Mouse (Mus musculus) forebrain, embryonic 14.5 days (tissue): ENCODE measurements at regions not wholly inside any gene's neighbourhood (a gene's known extent, or its start where the extent isn't known, plus 50 kb on each side); places are given as distances from the start of the nearest gene placed in this dataset.

Source experiments
- ATAC-seq: fragments of 200-750 bp; cut with Nextera tagmentation; 2 replicates; pipeline ENCODE4 v1.8.0; 2017; ENCODE audit warnings: mild to moderate bottlenecking, moderate library complexity
- DNase-seq: peaks from one replicate; pipeline ENCODE4 v3.0.0-alpha.2; 2015; ENCODE audit warnings: low spot score
- H3K27ac ChIP-seq: fragments of 300-500 bp; sonication (generic); 2 replicates; pipeline ENCODE4 v1.5.1; 2014; ENCODE audit warnings: low read depth, mild to moderate bottlenecking, control low read depth, low read length, moderate library complexity
- H3K27me3 ChIP-seq: fragments of 300-500 bp; sonication (generic); replicated peaks from 2 replicates; pipeline ENCODE4 v1.6.1; 2014; ENCODE audit warnings: low read length, control low read depth, mixed read lengths; ENCODE audit not compliant: control insufficient read depth, insufficient read depth
- H3K36me3 ChIP-seq: fragments of 300-500 bp; sonication (generic); 2 replicates; pipeline ENCODE4 v1.6.1; 2014; ENCODE audit warnings: low read length, control low read depth; ENCODE audit not compliant: control insufficient read depth, insufficient read depth
- H3K4me1 ChIP-seq: fragments of 300-500 bp; sonication (generic); 2 replicates; pipeline ENCODE4 v1.6.1; 2014; ENCODE audit warnings: antibody characterized with exemption, low read length, control low read depth; ENCODE audit not compliant: control insufficient read depth, insufficient read depth
- H3K4me2 ChIP-seq: fragments of 300-500 bp; sonication (generic); 2 replicates; pipeline ENCODE4 v1.6.1; 2014; ENCODE audit warnings: mild to moderate bottlenecking, control low read depth, low read length
- H3K4me3 ChIP-seq: fragments of 300-500 bp; sonication (generic); 2 replicates; pipeline ENCODE4 v1.5.1; 2014; ENCODE audit warnings: low read depth, low read length, control low read depth
- H3K9ac ChIP-seq: fragments of 300-500 bp; sonication (generic); 2 replicates; pipeline ENCODE4 v1.6.1; 2014; ENCODE audit warnings: mild to moderate bottlenecking, low read length, control low read depth, moderate library complexity
- H3K9me3 ChIP-seq: fragments of 300-500 bp; sonication (generic); replicated peaks from 2 replicates; pipeline ENCODE4 v1.6.1; 2016; ENCODE audit warnings: low read length, control low read depth, mixed read lengths; ENCODE audit not compliant: control insufficient read depth
- WGBS: fragments of 180-500 bp; shearing (Covaris S2); extraction: QIAGEN DNeasy Blood & Tissue Kit; methylation state at CpG from one replicate; pipeline ENCODE4 v1.1.7; 2014; 5-methylcytosine and 5-hydroxymethylcytosine counted together

- no peak overlapping the region for H3K9ac ChIP-seq
- no peaks in the 10 kb centered on the region for H3K4me1 ChIP-seq
- no peak overlapping the region for H3K4me2 ChIP-seq
- no peaks in the 10 kb centered on the region for H3K36me3 ChIP-seq
- ATAC-seq (no peak), DNase-seq (no peak)
- H3K27me3 ChIP-seq, result no peaks in the 10 kb centered on the region
- H3K27ac ChIP-seq, result no peak overlapping the region
- 80% methylated on average over 3 of the region's 3 CpGs for WGBS
- H3K9me3 ChIP-seq, result no peaks in the 10 kb centered on the region
- no peak overlapping the region for H3K4me3 ChIP-seq
Observed at GRCm38 (mm10) chr1:16007809-16008208, 85.3 kb downstream of the 4930444P10Rik start.

- DNase-seq (no peak), ATAC-seq (no peak)
- H3K4me1 ChIP-seq, result no peaks in the 10 kb centered on the region
- H3K36me3 ChIP-seq, result no peaks in the 10 kb centered on the region
- 79% methylated on average over 2 of the region's 2 CpGs for WGBS
- H3K9ac ChIP-seq, result no peak overlapping the region
- no peaks in the 10 kb centered on the region for H3K27me3 ChIP-seq
- H3K4me3 ChIP-seq, result no peak overlapping the region
- H3K4me2 ChIP-seq, result no peak overlapping the region
- H3K9me3 ChIP-seq, result no peaks in the 10 kb centered on the region
- H3K27ac ChIP-seq, result no peak overlapping the region
Observed at GRCm38 (mm10) chr1:16006888-16007287, 86.2 kb downstream of the 4930444P10Rik start.

- H3K9me3 ChIP-seq, result no peaks in the 10 kb centered on the region
- no peak overlapping the region for H3K4me3 ChIP-seq
- DNase-seq (no peak), ATAC-seq (no peak)
- no peak overlapping the region for H3K27ac ChIP-seq
- H3K4me2 ChIP-seq, result no peak overlapping the region
- no peaks in the 10 kb centered on the region for H3K36me3 ChIP-seq
- no peak overlapping the region for H3K9ac ChIP-seq
- no peaks in the 10 kb centered on the region for H3K27me3 ChIP-seq
- 79% methylated on average over 5 of the region's 5 CpGs for WGBS
- H3K4me1 ChIP-seq, result no peaks in the 10 kb centered on the region
Observed at GRCm38 (mm10) chr1:15997135-15997534, 96.0 kb downstream of the 4930444P10Rik start.

- H3K9ac ChIP-seq, result no peak overlapping the region
- H3K9me3 ChIP-seq, result no peaks in the 10 kb centered on the region
- DNase-seq (no peak), ATAC-seq (no peak)
- no peak overlapping the region for H3K4me3 ChIP-seq
- no peaks in the 10 kb centered on the region for H3K27me3 ChIP-seq
- H3K4me2 ChIP-seq, result no peak overlapping the region
- H3K27ac ChIP-seq, result no peak overlapping the region
- WGBS, result 73% methylated on average over 2 of the region's 2 CpGs
- no peaks in the 10 kb centered on the region for H3K36me3 ChIP-seq
- H3K4me1 ChIP-seq, result no peaks in the 10 kb centered on the region
Observed at GRCm38 (mm10) chr1:15996341-15996740, 96.8 kb downstream of the 4930444P10Rik start.

- no peak overlapping the region for H3K9ac ChIP-seq
- H3K36me3 ChIP-seq, result no peaks in the 10 kb centered on the region
- no peaks in the 10 kb centered on the region for H3K9me3 ChIP-seq
- no peak overlapping the region for H3K4me2 ChIP-seq
- no peak overlapping the region for H3K27ac ChIP-seq
- ATAC-seq, result no peak
- DNase-seq, result peak; percentile 50
- no peaks in the 10 kb centered on the region for H3K4me1 ChIP-seq
- H3K27me3 ChIP-seq, result no peaks in the 10 kb centered on the region
- no peak overlapping the region for H3K4me3 ChIP-seq
- WGBS, result 45% methylated on average over 4 of the region's 4 CpGs
Observed at GRCm38 (mm10) chr1:15993561-15994410, 99.3 kb downstream of the 4930444P10Rik start.

GRCm38 (mm10) chr1:15990982-15991381 is 102.1 kb downstream of the 4930444P10Rik start:
- DNase-seq, result peak; percentile 11
- H3K27ac ChIP-seq, result no peak overlapping the region
- H3K4me2 ChIP-seq, result no peak overlapping the region
- no peak overlapping the region for H3K9ac ChIP-seq
- H3K4me1 ChIP-seq, result no peaks in the 10 kb centered on the region
- no peaks in the 10 kb centered on the region for H3K27me3 ChIP-seq
- no peak overlapping the region for H3K4me3 ChIP-seq
- H3K36me3 ChIP-seq, result no peaks in the 10 kb centered on the region
- no peaks in the 10 kb centered on the region for H3K9me3 ChIP-seq
- ATAC-seq, result no peak
- WGBS, result 88% methylated on average over 2 of the region's 2 CpGs

- Histone ChIP-seq H3K27ac (no peak overlapping the region), H3K9me3 (no peaks in the 10 kb centered on the region), H3K36me3 (no peaks in the 10 kb centered on the region), H3K4me3 (no peak overlapping the region), H3K4me2 (no peak overlapping the region), H3K27me3 (no peaks in the 10 kb centered on the region), H3K4me1 (no peaks in the 10 kb centered on the region), H3K9ac (no peak overlapping the region)
- DNase-seq (no peak), ATAC-seq (no peak)
- WGBS, result 78% methylated on average over 3 of the region's 3 CpGs
Observed at GRCm38 (mm10) chr1:15985579-15985978, 107.5 kb downstream of the 4930444P10Rik start.

- H3K4me1 ChIP-seq, result no peaks in the 10 kb centered on the region
- no peak overlapping the region for H3K4me2 ChIP-seq
- no peak for ATAC-seq
- H3K27me3 ChIP-seq, result no peaks in the 10 kb centered on the region
- no peaks in the 10 kb centered on the region for H3K36me3 ChIP-seq
- no peak for DNase-seq
- H3K9ac ChIP-seq, result no peak overlapping the region
- no peaks in the 10 kb centered on the region for H3K9me3 ChIP-seq
- no peak overlapping the region for H3K4me3 ChIP-seq
- no peak overlapping the region for H3K27ac ChIP-seq
Observed at GRCm38 (mm10) chr1:15979333-15979732, 113.8 kb downstream of the 4930444P10Rik start.

- DNase-seq (no peak), ATAC-seq (no peak)
- Histone ChIP-seq H3K4me3 (no peak overlapping the region), H3K9me3 (no peaks in the 10 kb centered on the region), H3K27ac (no peak overlapping the region), H3K4me1 (no peaks in the 10 kb centered on the region), H3K9ac (no peak overlapping the region), H3K4me2 (no peak overlapping the region), H3K27me3 (no peaks in the 10 kb centered on the region), H3K36me3 (no peaks in the 10 kb centered on the region)
- WGBS, result 75% methylated on average over 2 of the region's 2 CpGs
Observed at GRCm38 (mm10) chr1:15959578-15959977, 133.5 kb downstream of the 4930444P10Rik start.
